Mouse (Mus musculus) brain, embryonic 14.5 days (tissue): ENCODE measurements around the gene Sord.

Experiments
- CTCF ChIP-seq: fragments of 200-500 bp; IDR thresholded peaks from 2 replicates; pipeline ENCODE4 v1.5.1; 2012; ENCODE audit warnings: inconsistent platforms, mild to moderate bottlenecking, moderate library complexity, borderline replicate concordance; ENCODE audit not compliant: insufficient read depth, insufficient read length; ENCODE audit errors: extremely low read depth
- POLR2A ChIP-seq: fragments of 200-500 bp; IDR thresholded peaks from 2 replicates; pipeline ENCODE4 v1.6.1; 2012; ENCODE audit warnings: mild to moderate bottlenecking, inconsistent platforms, borderline replicate concordance; ENCODE audit not compliant: poor library complexity, insufficient read depth, insufficient read length, severe bottlenecking; ENCODE audit errors: extremely low read depth

GRCm38 (mm10) chr2:122230395-122230794 is 4.2 kb upstream of the Sord start:
- no peak for TF ChIP-seq POLR2A
- no peak for TF ChIP-seq CTCF
